Mouse (Mus musculus): ENCODE measurements around the gene Igfbp1. TPM values are rescaled to one million over a fixed set of nuclear protein-coding genes. Genes with fewer than 3 reads are reported as not detected.

The Igfbp1 gene
- polyA plus RNA-seq, 1 experiment from 2014 or later: 0.13 TPM

DNA sequence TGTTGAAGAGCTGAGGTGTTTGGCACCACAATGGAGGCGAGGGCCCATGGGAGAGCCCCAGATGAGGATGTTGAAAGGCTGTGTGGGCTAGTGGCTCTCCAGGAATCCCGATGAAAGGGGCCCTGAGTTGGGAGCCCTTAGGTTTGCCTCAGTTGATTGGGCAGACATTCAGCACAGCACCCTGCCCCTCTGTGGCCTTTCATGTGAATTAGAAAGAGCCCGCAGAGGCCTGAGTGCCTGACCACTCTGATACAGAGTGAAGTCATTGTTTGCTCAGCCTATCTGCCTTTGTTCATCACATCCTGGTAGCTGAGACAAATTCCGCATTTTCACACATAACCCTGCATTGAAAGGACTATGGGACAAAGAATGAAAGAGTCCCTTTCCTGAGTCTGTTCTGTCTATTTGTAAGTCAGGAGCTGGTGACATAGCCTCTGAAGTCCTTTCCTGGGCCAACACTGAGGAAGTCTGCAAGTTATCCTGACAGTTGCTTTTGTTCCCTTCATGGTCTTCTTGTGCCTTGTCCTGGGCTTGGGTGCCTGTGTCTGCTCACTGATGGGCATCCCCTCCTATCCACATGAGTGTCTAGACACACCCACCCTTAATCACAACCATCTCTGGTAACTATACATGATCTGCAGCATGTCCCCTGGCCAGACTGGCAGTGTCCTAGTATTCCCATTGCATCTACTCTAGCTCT, 41.6 kb downstream of the Igfbp1 start:
- no peak overlapping the region for H3K4me2 ChIP-seq (ENCODE audit: low read length)
- no peak overlapping the region for H3K9ac ChIP-seq (replicated peaks; ENCODE audit: low read length)
- ATAC-seq (ENCODE audit: low FRiP score, low TSS enrichment): no peak

DNA sequence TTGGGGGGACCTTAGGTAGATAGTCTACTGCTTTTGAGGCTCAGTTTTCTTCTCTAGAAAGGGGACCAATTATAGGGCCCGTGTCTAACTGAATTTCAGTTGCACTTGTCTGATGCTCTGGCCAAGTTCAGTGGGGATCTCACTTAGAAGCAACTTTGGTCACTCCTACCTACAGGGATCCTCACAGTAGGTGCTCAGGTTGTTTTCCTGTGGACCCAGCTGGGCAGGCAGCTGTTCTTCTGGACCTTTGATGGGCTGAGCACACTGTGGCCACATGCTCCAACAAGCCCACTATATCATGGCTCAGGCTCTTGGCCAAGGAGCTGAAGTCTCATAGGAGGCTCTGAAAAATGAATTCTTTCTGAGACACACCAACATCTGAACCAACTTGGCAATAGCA, 47.2 kb downstream of the Igfbp1 start:
- Histone ChIP-seq H3K27me3 (ENCODE audit: control insufficient read depth, insufficient read depth, low read length) (no peaks in the 10 kb centered on the region), H3K9ac (replicated peaks; ENCODE audit: low read length) (no peak overlapping the region), H3K4me2 (ENCODE audit: low read length) (no peak overlapping the region), H3K36me3 (ENCODE audit: control insufficient read depth, insufficient read depth, low read length) (no peaks in the 10 kb centered on the region), H3K4me3 (replicated peaks; ENCODE audit: low read depth, low read length) (no peak overlapping the region), H3K9me3 (ENCODE audit: control insufficient read depth, low read length) (no peaks in the 10 kb centered on the region), H3K4me1 (ENCODE audit: control insufficient read depth, insufficient read depth, low read length) (no peaks in the 10 kb centered on the region), H3K27ac (replicated peaks; ENCODE audit: low read depth, low read length) (no peak overlapping the region)
- WGBS: 91% methylated on average over 1 of the region's 1 CpGs
- ATAC-seq (ENCODE audit: low FRiP score, low TSS enrichment): no peak
- DNase-seq: no peak

More for the DNA sequence above, 41.6 kb downstream of the Igfbp1 start:
- Histone ChIP-seq H3K4me3 (replicated peaks; ENCODE audit: low read depth, low read length) (no peak overlapping the region), H3K4me1 (ENCODE audit: control insufficient read depth, insufficient read depth, low read length) (no peaks in the 10 kb centered on the region), H3K36me3 (ENCODE audit: control insufficient read depth, insufficient read depth, low read length) (no peaks in the 10 kb centered on the region), H3K27me3 (ENCODE audit: control insufficient read depth, insufficient read depth, low read length) (no peaks in the 10 kb centered on the region), H3K9me3 (ENCODE audit: control insufficient read depth, low read length) (no peaks in the 10 kb centered on the region), H3K27ac (replicated peaks; ENCODE audit: low read depth, low read length) (no peak overlapping the region)
- 53% methylated on average over 4 of the region's 4 CpGs for WGBS
- no peak for DNase-seq

DNA sequence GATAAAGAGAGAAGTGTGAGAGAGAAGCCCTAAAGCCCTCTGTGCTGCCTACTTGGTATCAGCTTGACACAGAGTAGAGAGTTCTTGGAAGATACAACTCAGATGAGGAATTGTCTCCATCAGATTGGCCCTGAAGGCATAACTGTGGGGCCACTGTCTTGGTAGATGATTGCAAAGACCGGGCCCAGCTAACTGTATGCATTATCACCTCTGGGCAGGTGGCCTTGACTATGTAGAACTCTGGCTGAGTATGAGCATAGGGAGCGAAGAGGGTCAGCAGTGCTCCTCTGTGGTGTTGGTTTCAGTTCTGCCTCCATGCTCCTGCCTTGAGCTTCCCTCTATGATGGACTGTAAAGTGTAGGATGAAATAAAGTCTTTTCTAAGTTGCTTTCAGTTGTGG, 52.8 kb downstream of the Igfbp1 start:
- WGBS: 91% methylated on average over 2 of the region's 2 CpGs
- H3K4me1 ChIP-seq (ENCODE audit: control insufficient read depth, insufficient read depth, low read length): no peaks in the 10 kb centered on the region

DNA sequence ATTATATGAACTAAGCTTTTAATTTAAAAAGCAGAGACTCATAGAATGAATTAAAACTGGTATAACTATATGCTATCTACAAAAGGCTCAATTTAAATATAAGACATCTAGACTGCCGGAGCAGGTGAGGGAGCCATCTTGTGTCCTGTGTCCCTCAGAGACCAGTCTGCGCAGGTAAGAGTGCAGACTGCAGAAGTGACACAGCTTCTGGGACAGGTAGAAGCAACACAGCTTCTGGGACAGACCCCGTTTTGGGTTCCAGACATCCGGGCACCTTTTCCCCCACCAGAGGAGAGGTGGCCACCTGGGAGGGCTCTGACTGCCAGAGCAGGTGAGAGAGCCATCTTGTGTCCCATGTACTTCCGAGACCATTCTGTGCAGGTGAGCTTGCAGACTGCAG, 53.3 kb downstream of the Igfbp1 start:
- Histone ChIP-seq H3K27me3 (ENCODE audit: control insufficient read depth, insufficient read depth, low read length) (no peaks in the 10 kb centered on the region), H3K9ac (replicated peaks; ENCODE audit: low read length) (no peak overlapping the region), H3K36me3 (ENCODE audit: control insufficient read depth, insufficient read depth, low read length) (no peaks in the 10 kb centered on the region), H3K4me2 (ENCODE audit: low read length) (no peak overlapping the region), H3K9me3 (ENCODE audit: control insufficient read depth, low read length) (no peaks in the 10 kb centered on the region), H3K27ac (replicated peaks; ENCODE audit: low read depth, low read length) (no peak overlapping the region), H3K4me1 (ENCODE audit: control insufficient read depth, insufficient read depth, low read length) (no peaks in the 10 kb centered on the region), H3K4me3 (replicated peaks; ENCODE audit: low read depth, low read length) (no peak overlapping the region)
- DNase-seq (no peak), ATAC-seq (ENCODE audit: low FRiP score, low TSS enrichment) (no peak)
- 95% methylated on average over 5 of the region's 5 CpGs for WGBS

More for the DNA sequence above, 52.8 kb downstream of the Igfbp1 start:
- no peak overlapping the region for H3K4me3 ChIP-seq (replicated peaks; ENCODE audit: low read depth, low read length)
- no peak for ATAC-seq (ENCODE audit: low FRiP score, low TSS enrichment)
- H3K27ac ChIP-seq (replicated peaks; ENCODE audit: low read depth, low read length): no peak overlapping the region
- no peaks in the 10 kb centered on the region for H3K27me3 ChIP-seq (ENCODE audit: control insufficient read depth, insufficient read depth, low read length)
- no peak overlapping the region for H3K4me2 ChIP-seq (ENCODE audit: low read length)
- no peaks in the 10 kb centered on the region for H3K9me3 ChIP-seq (ENCODE audit: control insufficient read depth, low read length)
- H3K9ac ChIP-seq (replicated peaks; ENCODE audit: low read length): no peak overlapping the region
- no peak for DNase-seq
- no peaks in the 10 kb centered on the region for H3K36me3 ChIP-seq (ENCODE audit: control insufficient read depth, insufficient read depth, low read length)

Other genes starting within 250 kb of the Igfbp1 start
- gene Adcy1, start 134.3 kb upstream of the Igfbp1 start, polyA plus RNA-seq (2014; fragmentation: Nextera tagmentation; extraction: Ambion mirVana): 9.9 and 10.7 TPM in 2 replicates
- gene Gm11985, start 9.2 kb upstream of the Igfbp1 start, polyA plus RNA-seq (2014; fragmentation: Nextera tagmentation; extraction: Ambion mirVana): not detected in 2 replicates
- 9.4 and 13.3 TPM in 2 replicates for gene Igfbp3, start 16.1 kb downstream of the Igfbp1 start, polyA plus RNA-seq (2014; fragmentation: Nextera tagmentation; extraction: Ambion mirVana)